Mouse (Mus musculus): ENCODE measurements around the gene C1qb. TPM values are rescaled to one million over a fixed set of nuclear protein-coding genes. Genes with fewer than 3 reads are reported as not detected.
A peak's percentile ranks its signal among the peaks of the same experiment; 100 is the strongest.

Gene C1qb
- polyA plus RNA-seq, 1 experiment from 2014 or later, result 38.4 TPM

DNA sequence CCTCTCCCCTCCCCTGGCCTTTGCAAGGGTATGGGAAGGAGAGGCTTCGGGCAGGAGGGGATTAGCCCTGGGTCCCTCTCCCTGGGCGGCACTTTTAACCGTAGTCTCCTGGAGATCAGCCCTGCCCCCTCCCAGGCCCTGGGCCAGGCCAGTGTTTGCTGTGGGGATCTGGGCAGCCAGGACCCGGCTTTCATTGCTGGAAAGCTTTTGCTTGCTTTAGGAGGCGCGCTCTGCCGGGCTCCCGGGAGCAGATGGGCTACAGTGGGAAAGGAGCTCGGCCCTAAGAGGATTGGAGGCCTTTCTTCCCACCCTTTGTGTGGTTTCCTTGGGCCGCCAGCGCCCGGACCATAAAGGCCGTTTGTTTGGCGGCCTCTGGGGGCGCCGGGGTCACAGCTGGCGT, 24.2 kb downstream of the C1qb start:
- H3K27ac ChIP-seq, result peak overlapping the region; percentile 92
- peak overlapping the region; percentile 14 for H3K4me3 ChIP-seq
- no peaks in the 10 kb centered on the region for H3K9me3 ChIP-seq
- no peaks in the 10 kb centered on the region for H3K36me3 ChIP-seq
- H3K4me1 ChIP-seq (replicated peaks), result peaks cover 79% of the 10 kb centered on the region
- 4% methylated on average over 17 of the region's 17 CpGs for WGBS
- H3K27me3 ChIP-seq (ENCODE audit: insufficient read depth, poor library complexity, severe bottlenecking), result peaks cover 16% of the 10 kb centered on the region; the same call in 1 of the 2 replicates
- peak; percentile 55 for DNase-seq (ENCODE audit: low spot score)

DNA sequence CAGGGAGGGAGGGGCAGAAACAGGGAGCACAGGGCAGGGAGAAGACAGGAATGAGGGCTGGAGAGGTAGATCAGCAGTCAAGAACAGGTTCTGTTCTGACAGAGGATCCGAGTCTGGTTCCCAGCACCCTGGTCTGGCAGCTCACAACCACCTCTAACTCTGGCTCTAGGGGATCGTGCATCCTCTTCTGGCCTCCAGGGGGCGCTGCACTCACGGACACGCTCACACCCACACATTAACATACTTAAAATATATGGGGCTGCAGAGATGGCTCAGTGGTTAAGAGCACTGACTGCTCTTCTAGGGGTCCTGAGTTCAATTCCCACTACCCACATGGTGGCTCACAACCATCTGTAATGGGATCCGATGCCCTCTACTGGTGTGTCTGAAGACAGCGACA, 26.0 kb downstream of the C1qb start:
- WGBS, result 81% methylated on average over 7 of the region's 7 CpGs
- Histone ChIP-seq H3K27ac (0 out of 2 replicates have a peak overlapping the region, but pooled peaks have one; percentile 8), H3K27me3 (ENCODE audit: insufficient read depth, poor library complexity, severe bottlenecking) (peaks cover 16% of the 10 kb centered on the region; the same call in 1 of the 2 replicates), H3K36me3 (no peaks in the 10 kb centered on the region), H3K9me3 (no peaks in the 10 kb centered on the region), H3K4me3 (no peak overlapping the region), H3K4me1 (replicated peaks) (peaks cover 68% of the 10 kb centered on the region)
- no peak for DNase-seq (ENCODE audit: low spot score)

DNA sequence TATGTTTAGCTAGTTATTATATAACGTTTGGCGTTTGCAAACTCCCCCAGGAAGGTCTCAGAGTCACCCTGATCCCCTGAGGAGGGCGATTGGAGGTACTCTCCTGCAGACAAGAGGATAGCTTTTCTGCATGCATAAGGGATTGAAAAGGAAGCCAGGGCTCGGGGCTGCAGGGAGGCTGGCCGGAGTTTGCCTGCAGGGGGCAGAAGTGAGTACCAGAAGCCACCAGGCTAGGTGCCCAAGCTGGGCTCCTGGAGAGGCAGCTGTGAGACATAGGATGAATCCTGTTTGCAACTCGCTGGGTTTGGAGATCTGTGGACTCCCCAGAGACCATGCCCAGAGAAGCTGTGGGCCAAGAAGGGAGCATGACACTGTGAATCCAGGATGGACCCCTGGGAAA, 30.9 kb downstream of the C1qb start:
- peak; percentile 47 for DNase-seq (ENCODE audit: low spot score)
- Histone ChIP-seq H3K4me1 (replicated peaks) (peaks cover 23% of the 10 kb centered on the region), H3K36me3 (no peaks in the 10 kb centered on the region), H3K27ac (0 out of 2 replicates have a peak overlapping the region, but pooled peaks have one; percentile 9), H3K27me3 (ENCODE audit: insufficient read depth, poor library complexity, severe bottlenecking) (0 out of 2 replicates have a peak, but pooled peaks cover 6% of the 10 kb centered on the region), H3K9me3 (no peaks in the 10 kb centered on the region), H3K4me3 (no peak overlapping the region)
- 32% methylated on average over 6 of the region's 6 CpGs for WGBS

DNA sequence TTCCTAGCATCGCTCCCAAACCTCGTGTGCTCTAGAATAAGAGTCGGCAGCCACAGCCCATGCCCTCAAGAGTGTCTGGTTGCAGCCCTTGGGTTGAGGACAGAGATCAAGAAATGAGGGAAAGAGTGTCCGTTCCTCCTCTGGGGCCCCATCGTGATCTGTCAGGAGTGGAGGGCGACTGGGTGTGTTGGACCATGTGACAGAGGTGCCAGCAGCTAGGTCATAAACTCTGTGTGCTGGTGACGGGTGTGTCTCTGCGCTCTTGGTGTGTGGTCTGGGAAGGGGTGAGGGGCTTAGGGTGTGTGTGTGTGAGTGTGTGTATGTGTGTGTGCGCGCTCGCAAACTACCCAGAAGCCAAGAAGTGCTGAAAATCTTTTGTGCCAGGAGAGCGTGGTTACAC, 33.0 kb downstream of the C1qb start:
- H3K4me1 ChIP-seq (replicated peaks), result peaks cover 29% of the 10 kb centered on the region
- H3K27me3 ChIP-seq (ENCODE audit: insufficient read depth, poor library complexity, severe bottlenecking), result 0 out of 2 replicates have a peak, but pooled peaks cover 6% of the 10 kb centered on the region
- H3K4me3 ChIP-seq, result no peak overlapping the region
- DNase-seq (ENCODE audit: low spot score), result no peak
- H3K36me3 ChIP-seq, result no peaks in the 10 kb centered on the region
- 87% methylated on average over 12 of the region's 12 CpGs for WGBS
- no peak overlapping the region for H3K27ac ChIP-seq
- no peaks in the 10 kb centered on the region for H3K9me3 ChIP-seq

DNA sequence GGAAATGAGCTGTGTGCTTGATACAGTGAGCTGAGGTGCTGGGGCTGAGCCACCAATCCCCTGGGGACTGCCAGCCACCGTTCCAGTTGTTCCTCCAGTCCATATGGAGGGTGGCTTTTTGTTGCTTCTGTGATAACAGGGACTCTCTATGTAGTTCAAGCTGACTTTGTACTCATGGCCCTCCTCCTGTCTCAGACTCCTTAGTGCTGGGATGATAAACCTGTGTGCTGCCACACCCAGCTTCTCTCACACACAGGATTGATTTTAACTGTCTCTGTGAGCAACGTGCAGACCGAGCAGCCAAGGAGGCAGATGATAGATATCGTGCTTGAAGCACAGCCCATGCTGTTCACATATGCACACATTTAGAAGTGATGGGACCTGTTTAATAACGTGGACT, 33.9 kb downstream of the C1qb start:
- WGBS, result 70% methylated on average over 5 of the region's 5 CpGs

DNA sequence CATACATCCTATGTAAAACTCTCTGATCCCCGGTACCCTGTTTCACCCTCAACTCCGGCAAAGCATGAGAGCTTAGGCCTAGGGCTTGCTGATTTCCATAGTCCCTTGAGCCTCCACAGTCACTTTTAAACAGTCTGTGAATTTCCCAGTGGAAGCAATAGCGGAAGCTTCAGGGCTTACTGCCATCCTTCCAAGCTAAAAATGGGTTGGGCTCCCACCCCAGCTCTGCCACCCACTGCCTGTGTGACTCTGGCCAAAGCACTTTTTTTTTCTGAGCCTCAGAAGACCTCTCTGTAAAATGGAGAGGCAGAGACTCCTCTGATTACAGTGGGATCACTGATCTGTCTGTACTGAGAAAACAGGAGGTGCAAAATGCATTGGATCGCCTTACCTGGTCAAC, 37.4 kb downstream of the C1qb start:
- WGBS, result 76% methylated on average over 4 of the region's 4 CpGs
- DNase-seq (ENCODE audit: low spot score), result no peak
- H3K27ac ChIP-seq, result peak overlapping the region; percentile 35; the same call in 1 of the 2 replicates
- peaks cover 19% of the 10 kb centered on the region for H3K4me1 ChIP-seq (replicated peaks)
- 0 out of 2 replicates have a peak, but pooled peaks cover 4% of the 10 kb centered on the region for H3K27me3 ChIP-seq (ENCODE audit: insufficient read depth, poor library complexity, severe bottlenecking)
- H3K4me3 ChIP-seq, result no peak overlapping the region
- H3K9me3 ChIP-seq, result no peaks in the 10 kb centered on the region
- H3K36me3 ChIP-seq, result no peaks in the 10 kb centered on the region

More for the DNA sequence above, 33.9 kb downstream of the C1qb start:
- no peak overlapping the region for H3K4me3 ChIP-seq
- no peaks in the 10 kb centered on the region for H3K36me3 ChIP-seq
- no peak overlapping the region for H3K27ac ChIP-seq
- no peak for DNase-seq (ENCODE audit: low spot score)
- H3K9me3 ChIP-seq, result no peaks in the 10 kb centered on the region
- peaks cover 24% of the 10 kb centered on the region for H3K4me1 ChIP-seq (replicated peaks)
- 0 out of 2 replicates have a peak, but pooled peaks cover 4% of the 10 kb centered on the region for H3K27me3 ChIP-seq (ENCODE audit: insufficient read depth, poor library complexity, severe bottlenecking)

DNA sequence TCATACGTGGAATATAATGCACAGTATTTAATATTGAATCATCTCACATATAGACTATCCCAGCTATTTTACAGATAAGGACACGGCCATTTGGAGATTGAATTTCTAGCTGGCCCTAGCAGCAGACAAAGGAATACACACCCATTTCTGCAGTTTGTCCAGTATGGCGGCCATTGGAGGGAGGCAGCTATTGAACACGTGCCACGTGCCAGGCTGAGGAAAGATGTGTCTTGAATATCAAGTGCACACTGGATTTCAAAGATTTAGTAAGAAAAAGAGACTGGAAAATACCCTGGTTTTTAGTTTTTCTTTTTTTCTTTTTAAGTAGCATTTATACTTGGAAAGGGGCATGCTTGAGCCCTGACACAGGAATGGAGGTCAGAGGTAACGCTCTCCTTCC, 38.8 kb downstream of the C1qb start:
- WGBS, result 86% methylated on average over 6 of the region's 6 CpGs
- H3K9me3 ChIP-seq, result no peaks in the 10 kb centered on the region
- no peak for DNase-seq (ENCODE audit: low spot score)
- peaks cover 17% of the 10 kb centered on the region for H3K4me1 ChIP-seq (replicated peaks)
- no peak overlapping the region for H3K4me3 ChIP-seq
- H3K36me3 ChIP-seq, result no peaks in the 10 kb centered on the region
- H3K27me3 ChIP-seq (ENCODE audit: insufficient read depth, poor library complexity, severe bottlenecking), result 0 out of 2 replicates have a peak, but pooled peaks cover under 1% of the 10 kb centered on the region
- no peak overlapping the region for H3K27ac ChIP-seq

DNA sequence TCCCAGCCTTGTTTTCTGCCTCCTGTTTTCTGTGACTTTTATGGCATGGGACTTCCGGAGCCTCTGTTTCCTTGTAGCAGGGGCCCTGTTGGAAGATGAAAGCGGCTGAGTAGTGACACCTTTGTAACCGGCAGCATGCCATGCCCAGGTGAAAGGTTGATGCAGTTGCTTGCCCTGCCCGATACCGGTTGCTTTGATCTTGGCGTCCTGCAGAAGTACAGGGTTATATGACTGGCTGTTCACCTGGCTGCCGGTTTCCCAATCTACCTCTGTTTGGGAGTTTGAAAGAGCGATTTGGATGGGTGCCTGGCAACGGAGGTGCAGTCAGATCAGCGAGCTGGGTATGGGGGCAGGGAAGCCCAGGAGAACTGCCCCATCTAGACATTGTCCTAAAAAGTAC, 43.2 kb downstream of the C1qb start:
- H3K9me3 ChIP-seq, result no peaks in the 10 kb centered on the region
- peaks cover 37% of the 10 kb centered on the region for H3K4me1 ChIP-seq (replicated peaks)
- H3K27me3 ChIP-seq (ENCODE audit: insufficient read depth, poor library complexity, severe bottlenecking), result peaks cover 12% of the 10 kb centered on the region
- H3K27ac ChIP-seq, result no peak overlapping the region
- H3K36me3 ChIP-seq, result no peaks in the 10 kb centered on the region
- DNase-seq (ENCODE audit: low spot score), result no peak
- no peak overlapping the region for H3K4me3 ChIP-seq
- 87% methylated on average over 10 of the region's 10 CpGs for WGBS

DNA sequence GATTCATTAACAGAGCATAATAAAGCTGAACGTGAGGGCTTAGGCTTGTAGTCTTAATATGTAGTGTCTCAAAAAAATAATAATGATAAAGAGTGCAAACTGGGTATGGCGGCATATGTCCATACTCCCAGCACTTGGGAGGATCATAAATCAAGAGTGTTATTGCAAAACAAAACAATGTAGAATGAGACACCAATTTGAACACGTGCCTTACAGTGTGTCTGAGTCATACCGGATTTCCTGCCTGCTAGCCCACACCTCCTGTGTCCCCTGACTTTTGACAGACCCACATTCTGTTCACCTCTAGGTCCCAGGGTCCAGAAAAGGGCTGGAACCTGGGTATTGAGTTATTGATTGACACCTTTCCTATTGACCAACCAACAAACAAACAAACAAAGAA, 44.0 kb downstream of the C1qb start:
- Histone ChIP-seq H3K4me1 (replicated peaks) (peaks cover 43% of the 10 kb centered on the region), H3K27ac (no peak overlapping the region), H3K36me3 (no peaks in the 10 kb centered on the region), H3K4me3 (no peak overlapping the region), H3K9me3 (no peaks in the 10 kb centered on the region), H3K27me3 (ENCODE audit: insufficient read depth, poor library complexity, severe bottlenecking) (peaks cover 12% of the 10 kb centered on the region)
- no peak for DNase-seq (ENCODE audit: low spot score)
- WGBS, result 90% methylated on average over 4 of the region's 4 CpGs

DNA sequence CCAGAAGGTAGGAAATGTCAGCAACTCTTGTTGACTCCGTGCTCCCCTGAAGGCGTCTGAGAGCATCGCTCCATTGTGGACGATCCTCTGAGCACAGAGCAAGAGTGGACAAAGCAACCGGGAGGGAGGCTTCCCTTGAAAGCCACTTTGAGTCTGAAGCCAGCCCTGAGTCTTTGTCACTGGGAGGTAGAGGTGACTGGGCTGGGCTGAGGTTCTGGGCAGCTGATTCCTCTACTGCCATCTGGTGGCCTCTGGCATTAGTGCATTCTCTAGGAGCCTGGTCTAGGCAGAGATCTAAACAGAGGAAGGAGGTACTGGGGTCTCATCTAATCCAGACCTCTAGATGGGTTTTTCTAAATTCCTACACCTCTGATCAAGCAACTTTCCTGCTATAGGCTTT, 44.9 kb downstream of the C1qb start:
- H3K4me1 ChIP-seq (replicated peaks), result peaks cover 53% of the 10 kb centered on the region
- H3K36me3 ChIP-seq, result no peaks in the 10 kb centered on the region
- H3K9me3 ChIP-seq, result no peaks in the 10 kb centered on the region
- H3K27ac ChIP-seq, result peak overlapping the region; percentile 82
- H3K4me3 ChIP-seq, result no peak overlapping the region
- 3% methylated on average over 5 of the region's 5 CpGs for WGBS
- peak; percentile 90 for DNase-seq (ENCODE audit: low spot score)
- H3K27me3 ChIP-seq (ENCODE audit: insufficient read depth, poor library complexity, severe bottlenecking), result peaks cover 12% of the 10 kb centered on the region

DNA sequence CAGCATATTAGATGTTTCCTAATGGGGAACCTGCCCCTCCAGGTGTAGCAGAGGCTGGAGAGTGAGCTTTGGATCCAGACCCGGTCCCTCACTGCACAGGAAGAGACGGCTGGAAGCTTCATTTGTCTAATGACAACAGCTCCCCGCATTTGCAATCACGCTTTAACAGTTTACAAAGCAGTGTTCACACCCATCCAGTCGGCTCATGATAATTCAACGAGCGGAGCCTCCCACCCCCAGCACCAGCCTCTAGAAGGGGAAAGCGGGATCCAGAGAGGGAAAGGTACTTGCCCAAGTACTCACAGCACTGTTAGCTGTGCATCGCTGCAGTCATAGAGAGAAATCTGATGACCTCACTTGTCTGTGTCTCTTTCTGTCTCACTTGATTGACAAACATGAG, 47.5 kb downstream of the C1qb start:
- no peak overlapping the region for H3K4me3 ChIP-seq
- WGBS, result 44% methylated on average over 9 of the region's 9 CpGs
- peak overlapping the region; percentile 72 for H3K27ac ChIP-seq

DNA sequence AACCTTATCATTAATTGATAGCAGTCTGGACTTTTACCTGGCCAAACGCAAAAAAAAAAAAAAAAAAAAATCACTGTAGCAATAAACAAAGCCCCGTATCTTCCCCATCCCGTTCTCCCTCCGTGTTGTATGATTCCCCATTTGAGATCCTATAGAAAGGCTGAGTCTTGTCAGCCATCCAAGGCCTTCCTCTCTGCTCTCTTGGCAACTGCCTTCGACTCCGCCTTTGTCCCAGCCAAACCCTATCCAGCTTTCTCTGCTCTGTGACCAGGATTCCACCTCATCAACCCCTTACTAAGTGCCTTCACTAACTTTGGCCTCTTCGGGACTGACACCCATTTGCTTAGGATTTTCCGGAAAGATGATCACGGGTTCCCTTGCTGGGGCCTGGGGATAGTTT, 48.0 kb downstream of the C1qb start:
- Histone ChIP-seq H3K27ac (peak overlapping the region; percentile 72), H3K36me3 (no peaks in the 10 kb centered on the region), H3K4me1 (replicated peaks) (peaks cover 73% of the 10 kb centered on the region), H3K27me3 (ENCODE audit: insufficient read depth, poor library complexity, severe bottlenecking) (peaks cover 29% of the 10 kb centered on the region), H3K9me3 (no peaks in the 10 kb centered on the region), H3K4me3 (no peak overlapping the region)
- 75% methylated on average over 9 of the region's 9 CpGs for WGBS
- DNase-seq (ENCODE audit: low spot score), result no peak

More for the DNA sequence above, 47.5 kb downstream of the C1qb start:
- H3K9me3 ChIP-seq, result no peaks in the 10 kb centered on the region
- H3K36me3 ChIP-seq, result no peaks in the 10 kb centered on the region
- peaks cover 69% of the 10 kb centered on the region for H3K4me1 ChIP-seq (replicated peaks)
- peaks cover 25% of the 10 kb centered on the region for H3K27me3 ChIP-seq (ENCODE audit: insufficient read depth, poor library complexity, severe bottlenecking)
- no peak for DNase-seq (ENCODE audit: low spot score)

DNA sequence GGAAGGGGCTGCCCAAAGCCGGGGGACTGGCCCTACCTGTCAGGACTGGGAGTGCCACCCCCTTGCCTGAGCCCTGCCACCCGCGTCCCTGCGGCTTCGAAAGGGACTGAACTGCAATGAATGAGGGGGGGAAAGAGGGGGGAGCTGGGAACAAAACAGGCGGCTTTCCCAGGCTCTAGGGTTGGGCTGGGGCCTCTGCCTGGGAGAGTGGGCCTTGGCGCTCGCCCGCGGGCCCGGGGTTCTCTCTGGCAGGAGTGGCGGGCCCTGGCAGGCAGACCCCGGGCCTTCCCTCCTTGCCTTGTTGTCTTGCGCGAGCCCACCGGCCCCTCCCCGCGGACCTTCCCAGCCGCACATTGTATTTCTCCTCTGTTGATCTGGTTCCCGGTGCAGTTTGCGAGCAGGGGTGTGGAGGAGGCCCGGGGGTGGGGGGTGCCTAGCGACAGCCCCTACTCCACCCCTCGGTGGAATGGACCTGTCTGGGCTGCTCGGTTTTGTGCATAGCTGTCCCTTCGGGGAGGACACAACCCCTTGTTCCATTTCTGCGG, 49.5 kb downstream of the C1qb start:
- DNase-seq (ENCODE audit: low spot score), result peak; percentile 87
- Histone ChIP-seq H3K4me1 (replicated peaks) (peaks cover 88% of the 10 kb centered on the region), H3K4me3 (peak overlapping the region; percentile 98), H3K36me3 (no peaks in the 10 kb centered on the region), H3K27ac (peak overlapping the region; percentile 99), H3K9me3 (no peaks in the 10 kb centered on the region), H3K27me3 (ENCODE audit: insufficient read depth, poor library complexity, severe bottlenecking) (peaks cover 30% of the 10 kb centered on the region)
- WGBS, result under 1% methylated on average over 26 of the region's 27 CpGs
